Mouse (Mus musculus): Measurements from ENCODE around the gene Elmo3.

Elmo3 gene

DNA sequence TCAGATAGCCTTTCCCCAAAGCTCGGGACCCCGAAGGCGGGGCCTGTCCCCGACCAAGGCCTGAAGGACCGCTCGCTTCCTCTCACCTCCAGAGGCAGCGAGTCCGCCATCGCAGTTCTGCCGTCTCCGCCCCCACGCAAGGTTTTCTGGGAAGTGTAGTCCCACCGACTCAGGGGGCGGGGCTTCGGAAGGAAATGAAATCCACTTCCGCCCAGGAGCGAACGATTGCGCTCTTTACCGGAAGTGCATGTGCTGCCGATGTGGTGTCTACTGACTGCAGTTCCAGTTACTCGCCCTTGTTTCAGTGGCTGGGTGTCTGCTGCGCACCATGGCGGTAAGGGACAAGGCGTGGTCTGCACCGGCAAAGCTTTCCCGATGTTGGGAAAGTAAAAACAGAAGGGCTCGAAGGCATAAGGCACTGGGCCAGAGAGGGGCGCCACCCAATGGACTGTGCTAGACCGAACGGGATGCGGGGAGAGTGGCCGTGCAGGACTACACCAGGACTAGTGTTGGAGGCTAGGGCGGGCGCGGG is 20.8 kb downstream of the Elmo3 start, which contains the start of the genes Lrrc29 and Tmem208:
TSS of gene Lrrc29 (minus strand) at position 138 of the 532 bp plus-strand sequence.
TSS of gene Tmem208 (plus strand) at position 214 of the 532 bp plus-strand sequence.
- in situ Hi-C loops (cut with MboI), result no loop called here

DNA sequence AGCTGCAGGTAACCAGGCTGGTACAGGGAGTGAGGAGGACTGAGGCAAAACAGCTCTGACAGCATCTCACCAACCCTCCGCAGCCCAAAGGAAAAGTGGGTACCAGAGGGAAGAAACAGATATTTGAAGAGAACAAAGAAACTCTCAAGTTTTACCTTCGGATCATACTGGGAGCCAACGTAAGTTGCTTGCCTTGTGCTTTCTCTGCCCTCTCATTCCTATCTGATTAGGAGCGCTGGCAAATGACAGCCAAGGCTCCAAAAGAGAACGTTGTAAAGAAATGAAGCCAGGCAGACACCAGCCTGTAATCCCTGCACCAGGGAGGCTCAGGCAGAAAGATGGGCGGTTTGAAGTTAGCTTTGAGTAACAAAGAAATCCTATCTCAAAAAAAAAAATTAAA is 21.6 kb downstream of the Elmo3 start:
- in situ Hi-C loops (cut with MboI), result no loop called here

- in situ Hi-C loops (cut with MboI), result no loop called here
Measured at GRCm38 (mm10) chr8:105330325-105330724, 24.9 kb downstream of the Elmo3 start.

GRCm38 (mm10) chr8:105331469-105331868 is 26.1 kb downstream of the Elmo3 start:
- in situ Hi-C loops (cut with MboI), result no loop called here

DNA sequence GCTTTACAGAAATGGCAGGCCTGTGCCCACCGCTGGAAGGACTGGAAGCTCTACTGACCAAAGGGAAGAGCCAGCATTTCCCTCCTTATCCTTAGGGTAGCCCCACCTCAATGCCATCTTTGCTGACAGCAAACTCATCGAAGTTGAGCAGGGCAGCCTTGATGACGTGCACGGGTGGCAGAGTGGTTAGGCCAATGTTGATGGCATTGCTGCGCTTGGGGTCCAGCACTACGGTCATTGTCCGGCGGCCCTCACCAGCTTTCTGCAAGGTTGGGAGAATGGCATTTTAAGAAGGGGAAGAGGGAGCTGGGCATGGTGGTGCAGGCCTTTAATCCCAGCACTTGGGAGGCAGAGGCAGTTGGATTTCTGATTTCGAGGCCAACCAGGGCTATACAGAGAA is 26.5 kb downstream of the Elmo3 start:
- in situ Hi-C loops (cut with MboI), result no loop called here

DNA sequence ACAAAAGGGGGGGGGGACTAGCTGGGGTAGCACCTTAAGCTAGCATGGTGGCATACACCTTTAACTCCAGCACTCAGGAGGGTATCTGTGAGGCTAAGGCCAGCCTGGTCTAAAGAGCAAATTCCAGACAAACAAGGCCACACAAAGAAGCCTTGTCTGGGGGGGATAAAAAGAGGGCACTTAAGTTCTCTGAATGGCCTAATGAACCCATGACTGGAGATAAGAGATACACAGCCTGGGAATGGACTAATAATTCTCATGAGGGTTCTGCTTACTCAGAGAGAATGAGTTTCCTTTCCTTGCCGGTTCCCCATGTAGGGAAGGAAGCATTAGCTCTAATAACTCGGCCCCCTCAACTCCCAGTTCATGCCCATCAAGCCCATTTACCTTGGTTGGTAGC is 27.1 kb downstream of the Elmo3 start:
- in situ Hi-C loops (cut with MboI), result no loop called here

DNA sequence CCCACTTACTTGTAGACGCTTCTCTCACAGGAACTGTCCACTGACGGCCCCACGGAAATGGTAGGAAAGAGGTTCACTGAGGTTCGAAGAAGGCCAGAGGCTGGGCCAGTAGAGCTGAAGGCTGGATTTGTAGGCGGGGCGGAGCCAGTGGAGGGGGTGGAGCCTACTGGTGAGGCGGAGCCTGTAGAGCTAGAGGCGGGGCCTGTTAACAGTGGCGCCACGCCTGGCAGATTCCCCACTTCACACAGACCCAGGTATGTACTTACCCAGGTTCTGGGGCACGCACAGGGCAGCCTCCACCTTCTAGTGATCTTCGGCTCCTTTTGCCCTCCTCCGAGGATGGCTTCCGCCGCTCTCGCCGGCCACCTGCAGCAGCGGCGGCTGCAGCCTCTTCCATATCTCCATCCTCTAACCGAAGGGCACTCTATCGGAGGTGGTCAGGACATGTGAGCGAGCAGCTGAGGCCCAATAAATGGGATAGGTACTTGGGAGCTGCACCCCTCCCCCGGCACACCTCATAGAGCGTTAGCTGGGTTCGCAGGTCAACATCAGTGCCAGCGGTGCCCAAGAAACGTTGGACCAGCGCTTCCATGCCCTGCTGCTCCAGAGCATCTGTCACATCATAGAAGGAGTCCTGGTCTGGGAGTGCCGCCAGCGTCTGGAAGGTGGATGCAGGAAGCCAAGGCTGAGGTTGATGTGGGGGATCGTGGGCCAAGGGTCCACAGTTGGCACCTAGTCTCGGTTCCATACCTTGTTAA is 31.2 kb downstream of the Elmo3 start:
- in situ Hi-C loops (cut with MboI), result no loop called here

DNA sequence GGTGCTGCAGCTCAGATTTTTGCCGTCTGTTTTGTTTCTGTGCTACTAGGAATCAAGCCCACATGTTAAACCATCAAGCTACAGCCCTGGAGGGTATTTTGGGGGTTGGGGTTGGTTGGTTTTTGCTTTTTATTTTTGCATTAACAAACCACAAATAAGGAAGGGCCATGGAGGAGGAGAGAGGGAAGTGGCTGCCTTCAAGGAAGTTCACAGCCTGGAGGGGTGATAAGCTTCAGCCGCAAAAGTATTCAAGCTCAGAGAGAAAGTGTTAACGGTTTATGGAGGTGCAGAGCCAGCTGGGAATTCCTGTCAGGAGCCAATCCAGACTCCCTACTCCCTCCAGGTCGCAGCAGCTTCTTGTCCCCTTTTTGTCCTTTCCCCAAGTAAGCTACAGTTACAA is 33.6 kb downstream of the Elmo3 start:
- in situ Hi-C loops (cut with MboI), result no loop called here

- in situ Hi-C loops (cut with MboI), result no loop called here
Measured at GRCm38 (mm10) chr8:105339886-105340635, 34.7 kb downstream of the Elmo3 start.

DNA sequence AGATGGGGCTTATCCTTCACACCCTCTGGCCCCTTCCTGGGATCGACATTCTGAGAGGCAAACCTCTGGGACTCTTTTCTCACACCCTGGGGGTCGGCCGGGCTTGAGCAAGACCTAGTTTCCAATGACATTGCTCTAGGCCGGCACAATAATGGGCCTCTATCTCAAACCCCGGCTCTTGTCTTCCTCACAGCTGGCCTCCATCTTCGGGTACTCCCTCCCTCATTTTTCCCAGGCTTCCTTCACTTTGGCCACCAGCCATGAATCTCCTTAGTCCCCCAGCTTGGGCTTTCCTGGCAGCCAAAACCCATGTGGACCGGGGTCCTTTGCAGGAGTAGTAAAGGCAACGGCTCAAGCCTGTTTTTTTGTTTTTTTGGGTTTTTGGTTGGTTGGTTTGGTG is 36.0 kb downstream of the Elmo3 start:
- in situ Hi-C loops (cut with MboI), result no loop called here

DNA sequence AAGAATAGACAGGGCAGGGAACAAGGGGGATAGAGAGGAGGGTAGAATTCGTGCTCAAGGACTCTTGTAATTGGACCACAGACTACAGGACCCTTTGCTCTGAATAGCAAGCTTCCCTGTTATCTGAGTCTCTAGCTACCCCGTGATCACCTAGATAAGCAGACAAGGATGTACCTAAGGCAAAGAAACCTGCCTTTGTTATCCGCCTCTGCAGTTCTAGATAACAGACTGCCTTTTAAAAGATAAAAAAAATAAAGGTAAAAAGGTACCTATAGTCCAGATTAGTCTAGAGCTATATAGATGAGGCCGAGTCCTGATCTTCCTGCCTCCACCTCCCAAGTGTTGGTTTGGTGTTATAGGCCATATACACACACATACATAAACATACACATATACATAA is 37.4 kb downstream of the Elmo3 start:
- in situ Hi-C loops (cut with MboI), result no loop called here

DNA sequence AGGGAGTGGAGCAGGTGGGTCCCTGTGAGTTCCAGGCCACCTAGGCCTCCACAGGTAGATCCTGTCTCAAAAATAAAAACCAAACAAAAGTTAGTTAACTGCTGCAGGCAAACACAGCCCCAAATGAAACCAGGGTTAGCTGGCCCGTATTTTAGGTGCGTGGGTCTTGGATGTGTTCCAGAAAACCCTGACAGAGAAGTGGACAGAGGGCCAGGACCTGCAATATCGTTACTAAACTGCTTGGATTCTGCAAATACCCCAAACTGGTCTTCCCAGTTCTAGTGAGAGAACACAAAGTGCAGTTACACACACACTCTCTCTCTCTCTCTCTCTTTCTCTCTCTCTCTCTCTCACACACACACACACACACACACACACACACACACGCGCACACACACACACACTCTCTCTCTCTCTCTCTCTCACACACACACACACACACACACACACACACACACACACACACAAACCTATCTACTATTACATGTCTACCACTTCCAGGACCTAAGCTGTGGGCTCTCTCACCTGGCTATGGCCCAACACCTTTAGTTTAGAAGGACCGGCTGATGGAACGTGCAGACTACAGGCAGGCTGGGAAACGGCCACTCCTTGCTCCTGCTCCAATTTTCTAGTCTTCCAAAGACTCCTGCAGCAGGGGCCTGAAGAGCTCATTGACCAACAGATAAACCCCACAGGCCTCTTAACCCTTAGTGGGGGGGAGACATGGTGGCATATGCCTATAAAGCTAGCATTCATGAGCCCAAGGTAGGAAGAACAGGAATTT is 38.6 kb downstream of the Elmo3 start:
- in situ Hi-C loops (cut with MboI), result no loop called here

- in situ Hi-C loops (cut with MboI), result no loop called here
Measured at GRCm38 (mm10) chr8:105345061-105345975, 39.9 kb downstream of the Elmo3 start.

DNA sequence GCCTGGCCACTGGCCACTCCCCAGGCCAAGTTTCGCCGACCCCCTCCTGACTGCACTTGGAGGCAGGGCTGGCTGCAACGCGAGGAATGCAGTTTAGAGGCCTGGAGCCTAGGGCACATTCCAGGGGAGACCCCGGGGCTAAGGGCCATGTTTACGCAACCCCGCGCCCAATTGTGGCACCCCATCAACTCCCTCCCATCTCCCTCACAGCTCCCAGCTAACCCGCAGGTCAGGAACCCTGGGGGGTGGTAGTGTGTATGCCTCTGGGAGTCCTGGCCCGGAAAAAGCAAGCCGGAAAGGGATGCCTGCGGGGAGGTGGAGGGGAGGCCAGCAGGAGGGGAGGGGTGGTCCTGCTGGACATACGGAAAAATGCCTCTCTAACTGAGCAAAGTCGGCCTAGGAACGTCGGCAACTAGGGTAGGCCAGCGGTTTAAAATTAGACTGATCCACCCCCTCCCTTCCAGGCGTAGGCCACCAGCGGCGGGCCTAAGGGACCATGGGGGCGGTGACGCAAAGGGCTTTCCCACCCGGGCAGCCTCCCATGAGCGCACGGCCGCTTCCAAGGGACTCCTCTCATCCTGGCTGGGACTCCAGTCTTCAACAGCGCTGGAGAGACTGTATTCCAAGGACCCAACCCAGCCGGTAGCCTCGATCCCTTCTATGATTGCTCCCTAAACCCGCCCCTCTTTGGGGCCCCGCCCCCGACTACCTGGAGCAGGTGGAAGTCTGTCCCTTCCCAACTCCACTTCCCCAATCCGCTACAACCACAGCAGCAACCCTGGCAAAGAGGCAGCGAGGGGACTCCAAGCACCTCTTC is 41.4 kb downstream of the Elmo3 start:
- in situ Hi-C loops (cut with MboI), result no loop called here

DNA sequence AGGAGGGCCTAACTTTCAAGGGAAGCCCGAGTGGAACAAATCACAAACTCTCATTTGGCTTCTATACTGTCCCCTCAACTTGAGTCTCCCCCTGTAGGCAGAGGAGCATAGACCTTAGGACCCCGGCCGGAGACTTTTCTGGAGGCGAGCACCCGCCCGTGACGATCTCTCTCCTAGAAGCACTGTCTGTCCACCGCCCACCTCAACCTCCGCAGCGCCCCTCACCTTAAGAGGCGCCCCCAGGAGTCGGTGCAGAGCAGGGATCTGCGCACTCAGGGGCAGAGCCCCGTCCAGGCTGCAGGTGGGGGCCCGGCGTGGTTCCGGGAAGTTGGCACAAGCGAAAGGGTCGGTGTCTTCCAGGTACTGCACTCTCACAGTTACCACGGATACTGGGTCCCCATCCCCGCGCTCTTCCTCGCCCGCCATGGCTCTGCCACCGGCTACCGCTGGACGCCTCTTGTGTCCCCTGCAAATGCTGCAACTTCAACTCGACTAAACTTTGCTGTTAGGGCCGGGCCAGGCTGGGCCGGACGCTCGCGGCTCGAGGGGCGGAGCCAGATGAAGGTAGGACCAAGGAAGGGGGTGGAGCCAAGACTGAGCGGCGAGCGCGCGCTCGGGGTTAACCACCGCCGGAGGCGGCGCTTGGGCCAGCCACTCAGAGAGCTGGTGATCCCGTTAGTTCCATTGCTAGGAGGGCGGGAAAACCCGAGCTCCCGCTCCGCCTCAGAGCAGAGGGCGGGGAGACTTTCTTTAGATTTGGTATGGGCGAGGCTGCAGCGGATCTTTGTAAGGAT is 42.2 kb downstream of the Elmo3 start, which contains the start of gene Fhod1:
TSS of gene Fhod1 (minus strand) at position 526 of the 794 bp plus-strand sequence.
- in situ Hi-C loops (cut with MboI), result no loop called here

DNA sequence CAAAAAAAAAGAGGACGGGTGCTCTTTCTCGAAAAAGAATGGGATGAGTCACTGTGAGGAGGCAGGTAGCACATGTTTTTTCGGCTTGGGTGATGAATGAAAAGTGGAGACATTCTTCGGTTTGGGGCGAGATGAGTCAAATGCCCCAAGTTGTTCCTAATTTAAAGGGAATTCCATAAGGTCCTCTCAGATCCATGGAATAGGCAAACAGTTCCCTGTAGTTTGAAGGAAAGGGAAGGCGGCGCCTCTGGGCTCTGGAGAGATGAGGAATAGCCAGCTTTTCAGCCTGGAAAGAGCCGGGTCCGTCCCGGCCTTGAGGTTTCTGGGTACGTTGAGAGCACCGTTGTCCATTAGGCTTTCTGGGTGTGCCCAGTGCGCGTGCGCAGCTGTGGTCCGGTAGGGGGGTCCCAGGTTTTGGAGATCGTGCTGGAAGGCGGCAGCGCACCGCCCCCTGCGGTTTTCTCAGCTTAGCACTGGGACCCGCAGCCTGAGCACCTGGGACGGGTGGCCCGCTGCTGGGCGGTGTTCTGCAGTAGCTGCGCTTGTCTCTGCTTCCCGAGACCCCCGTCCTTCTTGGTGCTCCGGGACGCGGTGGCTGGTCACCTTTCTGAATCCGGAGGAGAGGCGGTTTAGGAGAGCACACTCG is 43.2 kb downstream of the Elmo3 start, which contains the start of gene Slc9a5:
TSS of gene Slc9a5 (plus strand) at position 394 of the 646 bp plus-strand sequence.
- in situ Hi-C loops (cut with MboI), result no loop called here

DNA sequence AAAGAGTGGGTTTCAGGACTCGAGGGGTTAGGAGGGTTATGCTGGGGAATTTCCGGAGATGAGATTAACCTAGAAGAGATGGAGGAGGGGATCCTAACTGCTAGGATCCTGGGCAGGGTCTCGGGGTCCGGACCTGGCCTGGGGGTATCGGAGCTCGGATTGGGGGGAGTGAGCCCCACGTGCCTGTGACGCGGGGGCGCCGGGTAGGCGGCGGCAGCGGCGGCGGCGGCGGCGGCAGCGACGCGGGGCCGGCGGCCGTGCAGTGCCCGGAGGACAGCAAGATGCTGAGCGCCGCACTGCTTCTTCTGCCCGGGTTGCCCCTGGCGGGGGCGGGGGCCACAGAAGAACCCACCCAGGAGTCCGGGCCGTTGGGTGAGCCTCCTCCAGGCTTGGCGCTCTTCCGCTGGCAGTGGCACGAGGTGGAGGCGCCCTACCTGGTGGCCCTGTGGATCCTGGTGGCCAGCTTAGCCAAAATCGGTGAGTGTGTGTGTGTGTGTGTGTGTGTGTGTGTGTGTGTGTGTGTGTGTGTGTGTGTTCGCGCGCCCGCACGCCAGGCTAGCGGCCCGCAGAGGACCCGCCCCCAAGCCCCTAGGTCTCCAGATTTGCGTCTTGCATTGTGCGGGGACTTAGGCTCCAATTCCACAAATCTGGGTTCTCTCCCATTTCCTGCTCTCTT is 43.8 kb downstream of the Elmo3 start:
- in situ Hi-C loops (cut with MboI), result no loop called here

DNA sequence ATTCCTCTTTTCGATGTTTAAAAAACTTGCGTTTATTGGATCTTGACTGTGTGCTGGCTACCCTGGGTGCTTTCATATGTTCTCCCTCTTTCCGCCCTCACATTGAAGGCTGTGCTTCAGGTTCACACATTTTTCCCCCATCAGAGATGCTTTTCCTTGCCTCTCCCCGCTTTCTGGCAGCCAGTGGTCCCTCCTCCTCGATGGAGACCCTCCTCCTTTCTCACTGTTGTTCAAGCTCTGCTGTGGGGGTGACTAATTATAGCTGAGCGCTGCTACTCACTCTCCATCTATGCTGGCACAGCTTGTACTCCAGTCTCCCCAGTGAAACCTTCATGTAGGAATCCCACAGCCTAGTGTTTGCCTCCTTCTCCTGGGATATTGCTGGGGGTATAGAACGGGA is 44.8 kb downstream of the Elmo3 start:
- in situ Hi-C loops (cut with MboI), result no loop called here
